Mouse (Mus musculus) limb, embryonic 11.5 days (tissue): Measurements from ENCODE around the gene Kctd21. TPM values are rescaled to one million over a fixed set of nuclear protein-coding genes. Genes with fewer than 3 reads are reported as not detected.

Experiments used
- ATAC-seq: fragments of 200-750 bp; cut with Nextera tagmentation; 2 replicates; pipeline ENCODE4 v1.8.0; 2017; ENCODE audit warnings: low read depth; ENCODE audit not compliant: insufficient number of reproducible peaks, low FRiP score, low TSS enrichment
- DNase-seq: peaks from one replicate; pipeline ENCODE4 v3.0.0-alpha.2; 2015; ENCODE audit warnings: low spot score
- H3K27ac ChIP-seq: fragments of 300-500 bp; sonication (generic); replicated peaks from 2 replicates; pipeline ENCODE4 v1.5.1; 2014; ENCODE audit warnings: low read depth, mild to moderate bottlenecking, low read length
- H3K27me3 ChIP-seq: fragments of 300-500 bp; sonication (generic); 2 replicates; pipeline ENCODE4 v1.6.1; 2014; ENCODE audit warnings: mild to moderate bottlenecking, low read length, mixed read lengths; ENCODE audit not compliant: control insufficient read depth, insufficient read depth
- H3K36me3 ChIP-seq: fragments of 300-500 bp; sonication (generic); 2 replicates; pipeline ENCODE4 v1.6.1; 2014; ENCODE audit warnings: mild to moderate bottlenecking, low read length, moderate library complexity, mixed read lengths; ENCODE audit not compliant: control insufficient read depth, insufficient read depth
- H3K4me1 ChIP-seq: fragments of 300-500 bp; sonication (generic); 2 replicates; pipeline ENCODE4 v1.6.1; 2014; ENCODE audit warnings: low read length, mixed read lengths; ENCODE audit not compliant: control insufficient read depth, insufficient read depth
- H3K4me2 ChIP-seq: fragments of 300-500 bp; sonication (generic); 2 replicates; pipeline ENCODE4 v1.6.1; 2014; ENCODE audit warnings: low read depth, mild to moderate bottlenecking, moderate library complexity; ENCODE audit not compliant: severe bottlenecking
- H3K4me3 ChIP-seq: fragments of 300-500 bp; sonication (generic); 2 replicates; pipeline ENCODE4 v1.5.1; 2014; ENCODE audit warnings: low read depth, low read length
- H3K9ac ChIP-seq: fragments of 300-500 bp; sonication (generic); 2 replicates; pipeline ENCODE4 v1.6.1; 2014; ENCODE audit warnings: mild to moderate bottlenecking, low read length
- H3K9me3 ChIP-seq: fragments of 300-500 bp; sonication (generic); 2 replicates; pipeline ENCODE4 v1.6.1; 2016; ENCODE audit warnings: low read length; ENCODE audit not compliant: control insufficient read depth
- WGBS: fragments of 180-500 bp; shearing (Covaris S2); extraction: QIAGEN DNeasy Blood & Tissue Kit; methylation state at CpG from one replicate; pipeline ENCODE4 v1.1.7; 2014; 5-methylcytosine and 5-hydroxymethylcytosine counted together
- polyA plus RNA-seq: library from polyadenylated mRNA; unstranded; fragments of >200 nt; fragmentation: Nextera tagmentation; extraction: Ambion mirVana; gene quantifications from 2 replicates; pipeline ENCODE4 v1.2.1, GENCODE M21; 2014

Gene Kctd21
- polyA plus RNA-seq, 1 experiment from 2014 or later = 4.3 TPM

DNA sequence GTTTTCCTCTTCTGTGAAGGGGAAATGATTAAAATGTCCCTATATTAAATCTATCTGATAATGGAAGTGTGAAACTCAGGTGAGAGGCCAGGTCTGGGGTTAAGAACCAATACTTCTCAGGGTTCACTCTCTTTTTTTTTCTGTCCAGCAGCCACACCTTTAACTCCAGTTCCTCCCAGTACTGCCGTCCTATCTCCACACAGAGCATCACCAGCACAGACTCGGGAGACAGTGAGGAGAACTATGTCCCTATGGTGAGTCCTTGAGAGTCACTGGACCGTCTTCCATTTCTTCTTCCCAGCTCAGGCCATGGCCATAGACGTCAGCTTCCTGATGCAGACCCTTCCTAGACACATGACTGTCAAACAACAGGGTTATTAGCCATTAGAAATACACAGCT is 29.3 kb upstream of the Kctd21 start:
- no peaks in the 10 kb centered on the region for H3K27me3 ChIP-seq
- DNase-seq (no peak), ATAC-seq (no peak)
- H3K27ac ChIP-seq = no peak overlapping the region
- no peak overlapping the region for H3K9ac ChIP-seq
- no peak overlapping the region for H3K4me3 ChIP-seq
- 80% methylated on average over 4 of the region's 4 CpGs for WGBS
- no peaks in the 10 kb centered on the region for H3K9me3 ChIP-seq
- no peaks in the 10 kb centered on the region; the same call in 1 of the 2 replicates for H3K36me3 ChIP-seq
- H3K4me1 ChIP-seq = no peaks in the 10 kb centered on the region
- no peak overlapping the region for H3K4me2 ChIP-seq

DNA sequence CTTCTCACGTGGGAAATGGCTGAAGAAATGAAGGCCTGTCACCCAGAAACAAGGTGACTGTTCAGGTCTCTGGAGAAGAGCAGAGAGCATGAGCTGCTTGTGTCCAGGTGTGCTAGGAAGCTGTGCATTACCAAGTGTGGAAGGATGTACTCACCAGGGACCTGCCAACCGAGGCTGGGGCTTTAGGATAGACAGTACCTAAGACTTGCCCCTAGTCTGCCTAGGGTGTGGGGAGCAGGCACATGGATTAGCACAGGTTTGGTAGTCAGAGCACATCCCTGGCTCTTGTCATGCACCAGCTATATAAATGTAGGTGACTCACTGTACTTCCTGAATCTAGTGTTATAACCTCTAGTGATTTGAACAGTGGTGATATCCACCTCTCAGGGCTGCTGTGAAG is 28.5 kb upstream of the Kctd21 start:
- ATAC-seq (no peak), DNase-seq (peak; percentile 18)
- Histone ChIP-seq H3K27ac (no peak overlapping the region), H3K4me2 (no peak overlapping the region), H3K36me3 (no peaks in the 10 kb centered on the region; the same call in 1 of the 2 replicates), H3K9ac (no peak overlapping the region), H3K9me3 (no peaks in the 10 kb centered on the region), H3K4me3 (no peak overlapping the region), H3K27me3 (no peaks in the 10 kb centered on the region), H3K4me1 (no peaks in the 10 kb centered on the region)
- 75% methylated on average over 2 of the region's 2 CpGs for WGBS

DNA sequence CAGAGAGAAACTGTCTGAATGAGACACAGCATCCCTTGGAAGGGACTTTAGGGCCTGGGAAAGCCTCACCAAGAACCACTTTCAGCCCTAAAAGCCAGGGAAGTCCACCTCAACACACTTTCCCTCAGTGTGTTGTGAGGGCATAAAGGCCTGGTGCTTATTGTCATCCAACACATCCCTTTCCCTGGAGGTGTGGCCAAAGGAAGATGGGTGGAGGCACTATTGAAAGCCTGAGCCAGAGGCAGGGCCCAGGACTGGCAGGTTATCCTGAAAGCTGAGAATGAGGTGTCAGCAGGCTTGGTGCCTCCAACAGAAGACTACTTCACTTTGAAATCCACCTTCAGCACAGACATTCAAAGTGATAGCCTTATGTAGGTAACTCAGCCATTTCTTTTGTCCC is 27.7 kb upstream of the Kctd21 start:
- Histone ChIP-seq H3K4me2 (no peak overlapping the region), H3K27ac (no peak overlapping the region), H3K9ac (no peak overlapping the region), H3K9me3 (no peaks in the 10 kb centered on the region), H3K27me3 (no peaks in the 10 kb centered on the region), H3K4me1 (no peaks in the 10 kb centered on the region), H3K36me3 (no peaks in the 10 kb centered on the region; the same call in 1 of the 2 replicates), H3K4me3 (no peak overlapping the region)
- ATAC-seq (no peak), DNase-seq (peak; percentile 16)

DNA sequence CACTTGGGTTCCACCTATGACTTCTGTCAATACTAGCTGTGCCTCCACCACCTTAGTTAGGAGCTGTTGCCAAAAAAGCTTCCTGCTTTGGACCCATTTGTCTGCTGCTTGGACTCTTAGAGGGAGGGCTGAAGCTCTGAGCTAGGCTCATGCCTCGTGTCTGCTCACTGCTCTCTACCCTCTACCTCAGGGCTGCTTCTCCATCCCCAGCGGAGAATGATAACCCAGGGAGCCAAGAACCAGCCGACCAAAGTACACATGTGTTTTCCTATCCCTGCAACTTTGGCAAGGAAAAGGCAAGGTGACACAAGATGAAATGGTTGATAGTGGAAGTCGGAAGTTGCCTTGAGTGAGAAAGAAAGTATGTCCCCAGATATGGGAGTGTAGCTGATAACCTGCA is 26.9 kb upstream of the Kctd21 start:
- Histone ChIP-seq H3K4me1 (no peaks in the 10 kb centered on the region), H3K36me3 (no peaks in the 10 kb centered on the region; the same call in 1 of the 2 replicates), H3K27me3 (no peaks in the 10 kb centered on the region), H3K27ac (no peak overlapping the region), H3K9ac (no peak overlapping the region), H3K4me3 (no peak overlapping the region), H3K9me3 (no peaks in the 10 kb centered on the region), H3K4me2 (no peak overlapping the region)
- 88% methylated on average over 4 of the region's 4 CpGs for WGBS
- DNase-seq (no peak), ATAC-seq (no peak)

DNA sequence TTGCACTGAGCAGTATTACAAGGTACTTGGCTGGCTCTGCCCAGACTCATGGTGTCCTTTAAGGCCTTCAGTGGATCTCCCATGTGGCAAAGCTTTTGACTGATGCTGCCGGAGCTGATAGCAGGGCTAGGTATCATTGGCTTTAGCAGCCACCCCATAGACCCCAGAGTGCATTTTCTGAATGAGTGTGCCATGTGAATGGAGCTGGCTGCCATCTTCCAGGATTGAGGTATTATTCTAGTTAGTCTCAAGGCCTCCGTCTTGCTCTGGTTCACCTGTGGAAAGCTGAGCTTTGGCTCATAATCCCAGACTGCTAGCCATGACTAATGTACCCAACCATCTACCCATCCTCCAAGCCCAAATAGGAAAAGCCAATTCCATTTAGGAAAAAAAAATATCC is 25.3 kb upstream of the Kctd21 start:
- Histone ChIP-seq H3K9me3 (no peaks in the 10 kb centered on the region), H3K36me3 (no peaks in the 10 kb centered on the region; the same call in 1 of the 2 replicates), H3K4me2 (no peak overlapping the region), H3K27me3 (no peaks in the 10 kb centered on the region), H3K4me1 (no peaks in the 10 kb centered on the region), H3K9ac (no peak overlapping the region), H3K27ac (no peak overlapping the region), H3K4me3 (no peak overlapping the region)
- ATAC-seq (no peak), DNase-seq (peak; percentile 9)
- WGBS = 91% methylated on average over 2 of the region's 2 CpGs

DNA sequence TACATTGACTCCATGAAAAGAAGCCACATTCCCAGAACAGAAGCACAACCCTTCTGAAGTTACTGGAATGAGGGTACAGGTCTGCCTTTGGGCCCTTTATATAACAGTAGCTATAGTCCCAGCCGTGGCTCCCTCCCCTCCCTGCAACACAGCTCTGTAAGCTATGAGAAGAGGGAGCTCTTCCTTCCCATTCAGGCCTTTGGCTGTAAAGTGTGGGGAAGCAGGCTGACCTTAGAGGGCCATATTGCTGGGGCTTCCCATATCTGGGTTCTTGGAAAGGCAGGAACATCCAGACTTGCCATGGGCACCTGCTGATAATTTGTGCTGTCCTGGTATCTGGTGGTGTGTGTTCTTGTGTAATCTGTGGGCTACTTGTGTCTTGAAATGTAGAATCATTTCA is 24.6 kb upstream of the Kctd21 start:
- DNase-seq (peak; percentile 14), ATAC-seq (no peak)
- no peaks in the 10 kb centered on the region for H3K9me3 ChIP-seq
- no peaks in the 10 kb centered on the region for H3K4me1 ChIP-seq
- no peak overlapping the region for H3K9ac ChIP-seq
- no peak overlapping the region for H3K4me2 ChIP-seq
- 82% methylated on average over 1 of the region's 1 CpGs for WGBS
- no peak overlapping the region for H3K4me3 ChIP-seq
- no peaks in the 10 kb centered on the region; the same call in 1 of the 2 replicates for H3K36me3 ChIP-seq
- no peak overlapping the region for H3K27ac ChIP-seq
- H3K27me3 ChIP-seq = no peaks in the 10 kb centered on the region

DNA sequence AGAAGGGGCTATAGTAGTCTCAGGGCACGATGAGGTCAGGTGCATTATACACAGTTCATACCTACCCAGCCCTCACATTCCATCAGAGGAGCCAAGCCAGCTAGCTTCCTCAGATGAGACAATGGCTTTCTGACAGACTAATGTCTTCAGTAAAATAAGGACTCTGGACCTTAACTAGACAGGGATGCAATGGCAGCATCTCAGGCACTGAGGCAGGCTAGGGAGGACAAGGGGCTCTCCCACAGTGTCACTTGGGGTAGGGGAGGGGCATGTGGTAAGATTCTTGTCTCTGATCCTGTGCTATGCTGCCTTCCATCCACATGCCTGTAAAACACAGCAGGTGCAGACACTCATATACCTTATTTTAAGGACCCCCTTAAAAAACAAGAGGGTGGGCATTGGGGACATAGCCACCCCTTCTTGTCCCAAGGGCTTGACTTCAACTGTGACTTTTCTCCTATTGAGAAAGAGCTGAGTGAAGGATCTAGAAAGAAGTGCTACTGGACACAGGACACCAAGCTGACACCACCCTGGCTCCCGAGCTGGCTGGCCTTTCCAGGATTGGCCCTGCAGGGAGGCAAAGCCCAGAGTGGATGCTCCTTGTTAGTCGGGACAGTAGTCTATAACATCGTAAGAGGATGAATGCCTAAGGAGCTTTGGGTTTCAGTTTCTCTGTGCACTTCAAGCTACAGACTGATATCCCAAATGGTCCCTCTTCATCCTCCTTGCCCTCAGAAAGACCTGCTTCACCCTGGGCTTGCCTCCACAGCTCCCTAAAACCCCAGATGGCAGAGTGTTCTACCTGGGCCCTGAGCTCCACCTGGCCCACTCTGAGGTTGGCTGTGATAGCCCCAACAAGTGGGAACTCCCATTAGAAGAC is 22.4 kb upstream of the Kctd21 start:
- no peaks in the 10 kb centered on the region; the same call in 1 of the 2 replicates for H3K36me3 ChIP-seq
- no peak overlapping the region for H3K4me2 ChIP-seq
- no peaks in the 10 kb centered on the region for H3K4me1 ChIP-seq
- 77% methylated on average over 4 of the region's 4 CpGs for WGBS
- no peak for ATAC-seq
- no peak for DNase-seq
- H3K27ac ChIP-seq = no peak overlapping the region
- no peaks in the 10 kb centered on the region for H3K27me3 ChIP-seq
- no peak overlapping the region for H3K9ac ChIP-seq
- H3K9me3 ChIP-seq = no peaks in the 10 kb centered on the region
- no peak overlapping the region for H3K4me3 ChIP-seq

DNA sequence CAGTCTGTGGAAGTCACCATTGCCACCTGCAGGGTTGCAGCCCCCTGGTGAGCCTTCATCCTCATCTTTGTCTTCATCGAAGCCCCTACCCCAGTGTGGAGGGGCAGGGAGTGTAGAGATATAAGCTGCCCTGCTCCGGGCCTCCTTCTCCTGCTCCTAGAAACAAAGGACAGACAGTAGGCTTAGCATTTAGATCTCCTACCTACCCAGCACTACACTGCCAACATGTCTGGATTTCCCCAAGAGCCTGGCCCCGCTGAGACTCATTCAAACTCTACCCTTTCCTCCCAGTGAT is 21.8 kb upstream of the Kctd21 start:
- Histone ChIP-seq H3K4me1 (no peaks in the 10 kb centered on the region), H3K27ac (no peak overlapping the region), H3K36me3 (no peaks in the 10 kb centered on the region; the same call in 1 of the 2 replicates), H3K9ac (no peak overlapping the region), H3K27me3 (no peaks in the 10 kb centered on the region), H3K9me3 (no peaks in the 10 kb centered on the region), H3K4me2 (no peak overlapping the region), H3K4me3 (no peak overlapping the region)
- ATAC-seq = no peak
- no peak for DNase-seq
- WGBS = 89% methylated on average over 3 of the region's 3 CpGs

DNA sequence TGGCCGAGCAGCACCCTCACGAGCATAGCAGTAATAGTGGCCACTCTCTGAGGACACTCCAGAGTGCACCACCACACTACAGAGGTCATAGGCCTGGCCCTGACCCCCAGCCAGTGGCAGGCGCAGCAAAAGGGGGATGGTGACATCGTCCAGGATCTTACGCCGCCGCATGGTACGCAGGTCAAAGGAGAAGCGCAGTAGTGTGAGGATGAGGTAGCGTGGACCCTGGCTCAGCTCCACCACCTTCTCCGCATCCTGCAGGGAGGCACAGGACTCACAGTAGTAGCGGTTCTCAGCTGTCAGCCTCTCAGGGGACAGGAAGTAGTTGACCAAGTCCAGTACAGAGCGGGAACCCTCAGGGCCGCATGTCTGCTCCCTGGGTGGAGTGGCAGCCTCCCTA is 20.5 kb upstream of the Kctd21 start:
- Histone ChIP-seq H3K27ac (no peak overlapping the region), H3K27me3 (no peaks in the 10 kb centered on the region), H3K4me3 (no peak overlapping the region), H3K36me3 (no peaks in the 10 kb centered on the region), H3K9me3 (no peaks in the 10 kb centered on the region), H3K4me2 (no peak overlapping the region), H3K4me1 (no peaks in the 10 kb centered on the region), H3K9ac (no peak overlapping the region)
- no peak for ATAC-seq
- no peak for DNase-seq
- WGBS = 90% methylated on average over 14 of the region's 14 CpGs
